Mouse (Mus musculus): ENCODE measurements around the gene Arl6.

Arl6 gene

GRCm38 (mm10) chr16:59639102-59639691, at the start of gene Arl6:
Arl6 (minus strand) TSS chr16:59639391.
- DNase-seq (ENCODE audit: low spot score in 2 of 2), result peak; percentile 90

- DNase-seq (ENCODE audit: low spot score in 2 of 2), result no peak
These were observed 45.9 kb upstream of the Arl6 start for GRCm38 (mm10) chr16:59685135-59685534.

GRCm38 (mm10) chr16:59683434-59683833, 44.2 kb upstream of the Arl6 start:
- peak; percentile 1 to 11 for DNase-seq (ENCODE audit: low spot score in 2 of 2)

- DNase-seq (ENCODE audit: low spot score in 2 of 2), result no peak
These were observed 43.2 kb upstream of the Arl6 start for GRCm38 (mm10) chr16:59682216-59682891.

- no peak for DNase-seq (ENCODE audit: low spot score in 2 of 2)
These were observed 27.7 kb upstream of the Arl6 start for GRCm38 (mm10) chr16:59666938-59667337.

GRCm38 (mm10) chr16:59643766-59644165, 4.6 kb upstream of the Arl6 start:
- no peak for DNase-seq (ENCODE audit: low spot score in 2 of 2)

- DNase-seq (ENCODE audit: low spot score in 2 of 2), result no peak
These were observed 794 bp upstream of the Arl6 start for GRCm38 (mm10) chr16:59639985-59640384.

- DNase-seq (ENCODE audit: low spot score in 2 of 2), result no peak
These were observed 4.6 kb downstream of the Arl6 start for GRCm38 (mm10) chr16:59634598-59634997.

- no peak for DNase-seq (ENCODE audit: low spot score in 2 of 2)
These were observed 17.6 kb downstream of the Arl6 start for GRCm38 (mm10) chr16:59621554-59621953.

- peak; percentile 22 to 38 for DNase-seq (ENCODE audit: low spot score in 2 of 2)
These were observed 22.0 kb downstream of the Arl6 start for GRCm38 (mm10) chr16:59617167-59617566.

- DNase-seq (ENCODE audit: low spot score in 2 of 2), result no peak
These were observed 23.5 kb downstream of the Arl6 start for GRCm38 (mm10) chr16:59615675-59616074.

- DNase-seq (ENCODE audit: low spot score in 2 of 2), result no peak
These were observed 28.4 kb downstream of the Arl6 start for GRCm38 (mm10) chr16:59610750-59611149.

GRCm38 (mm10) chr16:59604078-59604781, 35.0 kb downstream of the Arl6 start:
- peak; percentile 4 to 9 for DNase-seq (ENCODE audit: low spot score in 2 of 2)

GRCm38 (mm10) chr16:59600311-59601251, 38.6 kb downstream of the Arl6 start, which contains the start of gene Crybg3:
Crybg3 (minus strand) TSS chr16:59600979.
- DNase-seq (ENCODE audit: low spot score in 2 of 2), result peak; percentile 59

- no peak for DNase-seq (ENCODE audit: low spot score in 2 of 2)
These were observed 39.6 kb downstream of the Arl6 start for GRCm38 (mm10) chr16:59599411-59600265.

- no peak for DNase-seq (ENCODE audit: low spot score in 2 of 2)
These were observed 40.2 kb downstream of the Arl6 start for GRCm38 (mm10) chr16:59598997-59599396.

- no peak for DNase-seq (ENCODE audit: low spot score in 2 of 2)
These were observed 41.9 kb downstream of the Arl6 start for GRCm38 (mm10) chr16:59597256-59597655.

GRCm38 (mm10) chr16:59594714-59595113, 44.5 kb downstream of the Arl6 start:
- no peak for DNase-seq (ENCODE audit: low spot score in 2 of 2)

GRCm38 (mm10) chr16:59590790-59591189, 48.4 kb downstream of the Arl6 start:
- no peak for DNase-seq (ENCODE audit: low spot score in 2 of 2)

GRCm38 (mm10) chr16:59588351-59589025, 50.7 kb downstream of the Arl6 start:
- no peak for DNase-seq (ENCODE audit: low spot score in 2 of 2)
